Mouse (Mus musculus) spleen, adult 2 months (tissue): ENCODE results near the gene Lmx1a. TPM values are rescaled to one million over a fixed set of nuclear protein-coding genes. Genes with fewer than 3 reads are reported as not detected.

Experiments used
- DNase-seq, 2 experiments: peaks; one replicate each; pipeline versions ENCODE4 v3.0.0 to v3.0.0-alpha.2; 2012 to 2021; ENCODE audit warnings: low spot score in 2 of 2, low read depth in 1 of 2
- H3K27ac ChIP-seq: fragments of 200-500 bp; 2 replicates; pipeline ENCODE4 v1.5.1; 2012; ENCODE audit warnings: low read length, inconsistent platforms; ENCODE audit not compliant: insufficient read depth
- H3K27me3 ChIP-seq: fragments of 200-500 bp; 2 replicates; pipeline ENCODE4 v1.6.1; 2012; ENCODE audit warnings: mild to moderate bottlenecking, moderate library complexity, low read length, inconsistent platforms; ENCODE audit not compliant: control insufficient read depth, insufficient read depth
- H3K36me3 ChIP-seq: fragments of 200-500 bp; 2 replicates; pipeline ENCODE4 v1.6.1; 2012; ENCODE audit warnings: mild to moderate bottlenecking, low read length, inconsistent platforms; ENCODE audit not compliant: control insufficient read depth, insufficient read depth
- H3K4me1 ChIP-seq: fragments of 200-500 bp; 2 replicates; pipeline ENCODE4 v1.6.1; 2011; ENCODE audit warnings: inconsistent platforms; ENCODE audit not compliant: control insufficient read depth, insufficient read depth, insufficient read length
- H3K4me3 ChIP-seq: fragments of 200-500 bp; 2 replicates; pipeline ENCODE4 v1.5.1; 2011; ENCODE audit warnings: mild to moderate bottlenecking, inconsistent platforms; ENCODE audit not compliant: insufficient read depth, insufficient read length; ENCODE audit errors: extremely low read depth
- CTCF ChIP-seq: fragments of 200-500 bp; IDR thresholded peaks from 2 replicates; pipeline ENCODE4 v1.5.1; 2011; ENCODE audit warnings: mild to moderate bottlenecking, inconsistent platforms; ENCODE audit not compliant: insufficient read depth, insufficient read length, insufficient replicate concordance; ENCODE audit errors: extremely low read depth
- POLR2A ChIP-seq: fragments of 200-500 bp; IDR thresholded peaks from 2 replicates; pipeline ENCODE4 v1.6.1; 2011; ENCODE audit warnings: low read depth, low read length, inconsistent platforms
- WGBS: fragments of 180-500 bp; shearing (Covaris S2); methylation state at CpG from one replicate; pipeline ENCODE4 v1.1.7; 2018; 5-methylcytosine and 5-hydroxymethylcytosine counted together
- polyA plus RNA-seq: library from polyadenylated mRNA; depleted of rRNA; stranded (reverse); fragments of >200 nt; gene quantifications from 2 replicates; pipeline ENCODE4 v1.2.3, GENCODE M21; 2012

Gene Lmx1a
- polyA plus RNA-seq, 1 experiment, result not detected

DNA sequence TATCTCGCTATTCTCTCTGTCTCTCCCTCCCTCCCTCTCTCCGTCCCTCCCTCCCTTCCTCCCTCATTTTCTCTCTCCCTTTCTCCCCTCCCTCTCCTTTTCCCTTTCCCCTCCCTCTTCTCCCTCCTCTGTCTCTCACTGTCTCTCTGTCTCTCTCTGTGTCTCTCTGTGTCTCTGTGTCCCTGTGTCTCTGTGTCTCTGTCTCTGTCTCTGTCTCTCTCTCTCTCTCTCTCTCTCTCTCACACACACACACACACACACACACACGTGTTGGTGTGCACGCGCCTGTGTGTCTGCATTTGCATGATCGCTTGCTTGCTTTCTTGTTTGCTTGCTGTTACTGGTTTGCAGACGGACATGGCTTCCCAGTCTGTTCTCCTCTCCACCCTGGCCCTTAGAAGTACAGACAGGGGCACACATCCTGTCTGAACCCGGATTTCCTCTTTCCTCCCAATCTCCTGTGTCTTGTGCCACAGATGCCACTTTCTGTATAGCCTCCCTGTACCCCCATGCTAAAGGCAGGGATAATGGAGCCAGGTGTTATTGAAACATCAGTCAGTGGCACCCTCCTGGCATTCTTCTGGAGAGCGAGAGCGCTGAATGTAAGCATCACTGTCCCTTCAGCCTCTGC, 114.4 kb downstream of the Lmx1a start:
- 41% methylated on average over 10 of the region's 10 CpGs for WGBS
- Histone ChIP-seq H3K4me1 (no peaks in the 10 kb centered on the region), H3K36me3 (no peaks in the 10 kb centered on the region), H3K27me3 (peaks cover 3% of the 10 kb centered on the region; the same call in 1 of the 2 replicates), H3K27ac (no peak overlapping the region), H3K4me3 (no peak overlapping the region)
- no peak for DNase-seq
- TF ChIP-seq POLR2A (no peak), CTCF (no peak)

DNA sequence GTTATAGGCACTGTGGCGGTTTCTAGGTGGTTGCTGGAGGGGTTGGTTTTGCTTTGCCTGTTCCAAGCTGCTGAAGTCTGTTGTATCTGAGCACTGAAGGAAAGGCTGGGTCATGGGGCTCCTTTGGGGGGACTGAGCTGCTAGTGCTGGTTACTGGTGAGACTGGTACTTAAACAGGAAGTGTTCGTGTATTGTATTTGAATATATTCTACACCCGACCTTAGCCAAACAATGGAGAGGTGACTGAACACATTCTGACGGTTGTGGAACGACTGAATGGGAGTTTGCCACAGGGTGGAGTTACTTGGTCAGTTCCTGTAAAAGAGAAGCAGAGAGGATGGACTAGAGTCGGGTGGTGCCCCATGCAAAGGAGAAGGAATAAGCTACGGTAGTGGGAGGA, 115.8 kb downstream of the Lmx1a start:
- Histone ChIP-seq H3K4me1 (no peaks in the 10 kb centered on the region), H3K36me3 (no peaks in the 10 kb centered on the region), H3K27me3 (peaks cover 3% of the 10 kb centered on the region; the same call in 1 of the 2 replicates), H3K4me3 (no peak overlapping the region), H3K27ac (no peak overlapping the region)
- DNase-seq, result no peak
- TF ChIP-seq POLR2A, result no peak
- TF ChIP-seq CTCF, result no peak
- WGBS, result 36% methylated on average over 7 of the region's 7 CpGs

DNA sequence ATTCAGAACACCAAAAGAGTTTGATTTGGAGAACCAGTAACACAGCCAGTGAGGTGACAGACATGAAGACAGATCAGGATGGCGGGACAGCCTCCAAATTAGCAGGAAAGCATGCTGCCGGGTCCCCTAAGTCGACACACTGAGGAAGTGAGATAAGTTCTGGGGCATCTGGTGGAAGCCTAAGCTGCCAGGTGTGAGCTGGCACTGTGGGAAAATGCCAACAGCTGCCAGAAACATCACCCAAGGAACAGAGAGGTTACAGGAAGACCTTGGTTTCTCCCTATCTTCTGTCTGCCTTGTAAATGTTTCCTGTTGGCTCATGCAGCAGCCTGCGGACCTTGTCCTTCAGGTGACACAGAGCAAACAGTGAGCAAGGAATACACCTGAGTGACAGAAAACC, 122.1 kb downstream of the Lmx1a start:
- H3K27ac ChIP-seq, result no peak overlapping the region
- no peaks in the 10 kb centered on the region for H3K27me3 ChIP-seq
- no peak for DNase-seq
- WGBS, result 38% methylated on average over 4 of the region's 4 CpGs
- no peak overlapping the region for H3K4me3 ChIP-seq
- no peaks in the 10 kb centered on the region for H3K36me3 ChIP-seq
- H3K4me1 ChIP-seq, result no peaks in the 10 kb centered on the region
- no peak for TF ChIP-seq POLR2A
- TF ChIP-seq CTCF, result no peak

DNA sequence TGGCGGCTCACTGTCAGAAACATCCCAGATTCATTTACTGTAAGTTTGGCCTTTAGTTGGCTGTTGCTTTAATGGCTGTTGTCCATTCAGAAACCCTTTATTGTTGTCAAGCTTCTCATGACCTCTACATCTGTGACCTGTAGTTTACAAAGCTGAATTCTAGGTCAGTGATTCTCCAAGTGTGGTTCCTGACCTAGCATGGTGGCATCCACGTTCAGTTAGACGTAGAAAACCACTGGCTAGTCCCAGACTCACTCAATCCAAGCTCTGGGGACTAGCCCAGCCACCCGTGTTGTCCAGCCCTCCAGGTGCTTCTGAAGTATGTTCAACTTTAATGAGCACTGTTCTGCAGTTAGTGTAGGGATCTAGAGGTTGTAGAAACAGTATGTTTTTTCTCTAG, 126.1 kb downstream of the Lmx1a start:
- Histone ChIP-seq H3K27me3 (no peaks in the 10 kb centered on the region), H3K36me3 (no peaks in the 10 kb centered on the region), H3K4me3 (no peak overlapping the region), H3K27ac (no peak overlapping the region), H3K4me1 (no peaks in the 10 kb centered on the region)
- TF ChIP-seq POLR2A (no peak), CTCF (no peak)
- no peak for DNase-seq
- 77% methylated on average over 4 of the region's 4 CpGs for WGBS

DNA sequence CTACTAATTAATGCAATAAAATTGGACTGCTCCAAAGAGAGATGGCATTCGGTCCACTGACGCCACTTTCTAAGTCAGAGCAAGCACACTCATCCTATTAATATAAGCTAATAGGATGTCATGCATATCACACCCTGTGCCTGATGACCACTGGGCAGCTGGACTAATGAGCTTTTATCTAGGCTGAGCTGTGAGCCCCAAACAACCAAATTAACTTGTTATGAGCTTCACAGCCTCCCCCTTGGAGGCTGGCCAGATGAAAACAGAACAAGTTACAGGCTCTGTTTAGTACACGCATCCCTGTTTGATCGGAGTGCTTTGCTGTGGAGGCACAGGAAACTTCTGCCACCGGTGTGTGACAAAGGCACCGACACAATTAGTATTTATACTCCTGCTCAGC, 128.0 kb downstream of the Lmx1a start:
- Histone ChIP-seq H3K4me1 (no peaks in the 10 kb centered on the region), H3K36me3 (no peaks in the 10 kb centered on the region), H3K27me3 (no peaks in the 10 kb centered on the region), H3K27ac (no peak overlapping the region), H3K4me3 (no peak overlapping the region)
- TF ChIP-seq POLR2A, result no peak
- no peak for TF ChIP-seq CTCF
- DNase-seq, result no peak
- 56% methylated on average over 6 of the region's 6 CpGs for WGBS

DNA sequence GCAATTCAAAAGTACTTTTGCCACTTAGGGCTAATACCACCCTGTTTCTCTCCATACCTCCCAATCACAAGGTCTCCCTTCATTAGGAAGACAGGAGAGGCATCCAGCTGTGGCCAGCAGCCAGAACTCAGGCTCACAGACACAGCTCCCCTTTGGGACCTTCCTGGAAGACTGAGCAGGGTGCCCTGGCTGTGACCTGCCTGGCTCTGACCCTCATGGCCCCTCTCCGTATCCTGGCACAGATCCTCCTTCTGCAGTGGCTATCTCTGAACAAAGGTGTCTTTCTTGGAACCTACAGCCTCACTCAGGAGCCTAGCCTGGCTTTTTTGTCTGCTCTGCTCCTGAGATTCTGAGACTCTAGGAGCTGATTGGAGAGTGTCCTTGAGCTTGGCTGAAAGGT, 128.6 kb downstream of the Lmx1a start:
- no peak for TF ChIP-seq POLR2A
- TF ChIP-seq CTCF, result no peak
- no peaks in the 10 kb centered on the region for H3K27me3 ChIP-seq
- no peaks in the 10 kb centered on the region for H3K4me1 ChIP-seq
- no peak for DNase-seq
- 70% methylated on average over 1 of the region's 1 CpGs for WGBS
- H3K27ac ChIP-seq, result no peak overlapping the region
- no peaks in the 10 kb centered on the region for H3K36me3 ChIP-seq
- H3K4me3 ChIP-seq, result no peak overlapping the region

DNA sequence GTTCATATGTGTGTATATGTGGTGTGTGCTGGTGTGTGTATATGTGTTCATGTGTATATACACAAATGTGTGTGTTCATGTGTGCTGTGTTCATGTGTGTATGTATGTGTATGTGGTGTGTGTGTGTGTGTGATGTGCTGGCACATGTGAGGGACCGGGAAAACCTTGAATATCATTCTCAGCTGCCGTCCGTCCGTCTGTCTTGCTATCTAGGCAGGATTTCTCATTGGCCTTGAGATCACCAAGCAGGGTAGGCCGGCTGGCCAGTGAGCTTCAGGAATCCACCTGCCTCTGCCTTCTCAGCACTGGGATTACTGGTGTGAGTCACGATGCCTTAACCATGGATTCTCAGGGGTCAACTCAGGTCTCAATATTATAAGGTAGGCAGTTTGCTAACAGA, 131.0 kb downstream of the Lmx1a start:
- no peaks in the 10 kb centered on the region for H3K4me1 ChIP-seq
- no peak for DNase-seq
- H3K27ac ChIP-seq, result no peak overlapping the region
- WGBS, result 87% methylated on average over 6 of the region's 6 CpGs
- H3K27me3 ChIP-seq, result no peaks in the 10 kb centered on the region
- H3K36me3 ChIP-seq, result no peaks in the 10 kb centered on the region
- TF ChIP-seq CTCF (no peak), POLR2A (no peak)
- no peak overlapping the region for H3K4me3 ChIP-seq
